Mouse (Mus musculus) kidney, adult 11 months (tissue): ENCODE measurements around the gene Kmt2b.

Experiments used
- DNase-seq: peaks from one replicate; pipeline ENCODE4 v3.0.0; 2022

Kmt2b gene

GRCm38 (mm10) chr7:30588676-30589434, at the start of gene Kmt2b:
Kmt2b (minus strand) TSS chr7:30588726.
- peak; percentile 99 for DNase-seq

GRCm38 (mm10) chr7:30636395-30636794, 47.9 kb upstream of the Kmt2b start:
- no peak for DNase-seq

GRCm38 (mm10) chr7:30635752-30636151, 47.2 kb upstream of the Kmt2b start, which contains the start of gene Etv2:
Etv2 (minus strand) TSS chr7:30635852.
- no peak for DNase-seq

- DNase-seq = peak; percentile 18
Observed at GRCm38 (mm10) chr7:30634621-30635020, 46.1 kb upstream of the Kmt2b start.

- no peak for DNase-seq
Observed at GRCm38 (mm10) chr7:30633762-30634412, 45.4 kb upstream of the Kmt2b start.

- DNase-seq = no peak
Observed at GRCm38 (mm10) chr7:30629013-30629412, 40.5 kb upstream of the Kmt2b start.

GRCm38 (mm10) chr7:30626647-30627046, 38.1 kb upstream of the Kmt2b start:
- DNase-seq = no peak

- DNase-seq = peak; percentile 88
Observed at GRCm38 (mm10) chr7:30625530-30626384, 37.2 kb upstream of the Kmt2b start, which contains the start of gene Cox6b1. Cox6b1 (minus strand) TSS chr7:30626151.

- DNase-seq = no peak
Observed at GRCm38 (mm10) chr7:30619202-30619601, 30.7 kb upstream of the Kmt2b start.

GRCm38 (mm10) chr7:30618658-30619057, 30.1 kb upstream of the Kmt2b start:
- DNase-seq = no peak

GRCm38 (mm10) chr7:30615049-30615760, 26.7 kb upstream of the Kmt2b start:
- DNase-seq = no peak

- no peak for DNase-seq
Observed at GRCm38 (mm10) chr7:30614454-30614853, 25.9 kb upstream of the Kmt2b start.

- peak; percentile 59 for DNase-seq
Observed at GRCm38 (mm10) chr7:30613529-30614112, 25.1 kb upstream of the Kmt2b start.

- no peak for DNase-seq
Observed at GRCm38 (mm10) chr7:30612654-30613402, 24.3 kb upstream of the Kmt2b start, which contains the start of gene Upk1a. Upk1a (minus strand) TSS chr7:30612847.

- DNase-seq = no peak
Observed at GRCm38 (mm10) chr7:30610043-30610442, 21.5 kb upstream of the Kmt2b start.

- DNase-seq = no peak
Observed at GRCm38 (mm10) chr7:30608476-30608875, 19.9 kb upstream of the Kmt2b start.

- peak; percentile 46 for DNase-seq
Observed at GRCm38 (mm10) chr7:30607706-30608309, 19.3 kb upstream of the Kmt2b start.

GRCm38 (mm10) chr7:30604944-30605343, 16.4 kb upstream of the Kmt2b start:
- DNase-seq = no peak

GRCm38 (mm10) chr7:30604424-30604823, 15.9 kb upstream of the Kmt2b start:
- no peak for DNase-seq

- peak; percentile 81 for DNase-seq
Observed at GRCm38 (mm10) chr7:30602583-30602982, 14.1 kb upstream of the Kmt2b start.

- DNase-seq = peak; percentile 67
Observed at GRCm38 (mm10) chr7:30600651-30601050, 12.1 kb upstream of the Kmt2b start.
